Mouse (Mus musculus) lung, adult 18-20 months (tissue): Measurements from ENCODE around the gene Ruvbl2.

Experiments used
- DNase-seq, 2 experiments: peaks; one replicate each; pipeline ENCODE4 v3.0.0; 2022; ENCODE audit warnings: mixed read lengths in 2 of 2

Ruvbl2 gene

DNA sequence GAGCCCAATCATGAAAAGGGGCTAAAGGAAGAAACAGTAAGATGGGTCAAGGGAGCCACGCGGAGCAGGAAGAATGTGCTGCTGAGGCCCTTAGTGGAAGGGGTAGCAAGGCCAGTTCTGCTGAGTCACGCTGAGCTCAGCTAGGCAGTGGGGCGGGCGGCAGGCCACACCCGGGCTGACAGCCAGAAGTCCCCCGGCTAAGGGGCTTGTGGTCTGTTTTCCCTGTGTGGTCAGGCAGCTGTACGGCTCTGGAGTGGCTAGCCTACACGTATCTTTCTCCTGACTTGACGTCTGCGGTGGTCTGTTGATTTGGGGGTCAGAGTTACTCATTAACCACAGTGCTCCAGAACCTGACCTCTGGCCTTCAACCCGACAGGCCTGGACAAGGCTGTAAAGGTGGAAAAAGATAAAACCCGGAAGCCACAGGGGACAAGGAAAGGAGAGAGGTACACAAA is 23.0 kb upstream of the Ruvbl2 start:
- peak; percentile 82 to 85 for DNase-seq

DNA sequence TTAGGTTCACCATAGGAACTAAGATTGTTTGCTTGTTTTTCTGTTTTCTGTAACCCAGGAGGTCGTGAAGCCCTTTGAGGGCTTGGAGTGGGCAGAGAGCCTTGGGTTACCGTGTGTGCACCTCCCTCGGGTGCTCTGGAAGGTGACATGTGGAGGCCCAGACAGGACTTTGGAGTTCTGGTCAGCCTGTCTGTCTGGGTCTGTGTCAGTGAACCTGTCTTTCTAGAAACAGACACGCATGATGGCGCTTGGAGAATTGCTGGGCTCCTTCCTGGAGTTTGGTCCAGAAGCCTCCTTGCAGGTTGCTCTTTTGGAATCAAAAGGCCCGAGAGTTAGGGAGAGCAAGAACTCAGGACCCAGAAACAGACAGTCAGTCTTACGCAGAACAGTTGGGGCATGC is 22.5 kb upstream of the Ruvbl2 start:
- DNase-seq = no peak

- peak; percentile 99 for DNase-seq
Measured at GRCm38 (mm10) chr7:45459564-45460140, 21.8 kb upstream of the Ruvbl2 start, which contains the start of gene Ftl1. Gene Ftl1, minus strand, starts transcription at chr7:45459884.

DNA sequence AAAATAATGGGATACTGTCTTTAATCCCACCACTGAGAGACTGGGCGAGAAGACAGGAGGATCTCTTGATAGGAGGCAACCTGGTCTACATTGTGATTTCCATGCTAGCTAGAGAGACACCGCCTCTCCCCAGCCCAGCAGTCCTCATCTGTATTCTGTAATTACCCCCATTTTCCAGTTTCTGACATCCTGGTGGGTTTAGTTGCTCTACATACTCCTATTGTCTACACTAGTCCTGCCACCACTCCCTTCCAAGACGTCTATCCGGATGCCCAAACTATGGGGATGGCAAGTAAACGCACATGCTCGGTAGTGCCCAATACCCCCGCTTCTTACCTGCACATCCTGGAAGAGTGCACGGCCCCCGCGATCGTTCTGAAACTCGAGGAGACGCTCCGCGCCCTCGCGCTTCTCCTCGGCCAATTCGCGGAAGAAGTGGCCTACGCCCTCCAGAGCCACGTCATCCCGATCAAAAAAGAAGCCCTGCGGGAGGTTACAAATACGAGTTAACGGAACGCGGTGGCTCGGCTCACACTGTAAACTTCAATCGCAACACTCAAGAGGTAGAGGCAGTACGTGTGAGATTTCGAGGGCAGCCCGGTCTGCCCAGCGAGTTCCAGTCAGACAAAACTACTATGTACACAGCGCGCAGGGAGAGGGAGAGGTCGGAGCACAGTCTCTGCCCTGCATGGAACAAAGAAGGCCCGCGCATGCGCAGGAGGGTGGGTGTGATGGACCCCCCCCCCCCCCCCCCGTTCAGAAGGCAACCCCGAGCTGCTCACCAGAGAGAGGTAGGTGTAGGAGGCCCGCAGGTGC is 21.1 kb upstream of the Ruvbl2 start:
- peak; percentile 75 to 82 for DNase-seq

- DNase-seq = peak; percentile 36 to 40
Measured at GRCm38 (mm10) chr7:45457204-45458060, 19.5 kb upstream of the Ruvbl2 start.

- DNase-seq = no peak
Measured at GRCm38 (mm10) chr7:45456721-45457203, 18.9 kb upstream of the Ruvbl2 start.

DNA sequence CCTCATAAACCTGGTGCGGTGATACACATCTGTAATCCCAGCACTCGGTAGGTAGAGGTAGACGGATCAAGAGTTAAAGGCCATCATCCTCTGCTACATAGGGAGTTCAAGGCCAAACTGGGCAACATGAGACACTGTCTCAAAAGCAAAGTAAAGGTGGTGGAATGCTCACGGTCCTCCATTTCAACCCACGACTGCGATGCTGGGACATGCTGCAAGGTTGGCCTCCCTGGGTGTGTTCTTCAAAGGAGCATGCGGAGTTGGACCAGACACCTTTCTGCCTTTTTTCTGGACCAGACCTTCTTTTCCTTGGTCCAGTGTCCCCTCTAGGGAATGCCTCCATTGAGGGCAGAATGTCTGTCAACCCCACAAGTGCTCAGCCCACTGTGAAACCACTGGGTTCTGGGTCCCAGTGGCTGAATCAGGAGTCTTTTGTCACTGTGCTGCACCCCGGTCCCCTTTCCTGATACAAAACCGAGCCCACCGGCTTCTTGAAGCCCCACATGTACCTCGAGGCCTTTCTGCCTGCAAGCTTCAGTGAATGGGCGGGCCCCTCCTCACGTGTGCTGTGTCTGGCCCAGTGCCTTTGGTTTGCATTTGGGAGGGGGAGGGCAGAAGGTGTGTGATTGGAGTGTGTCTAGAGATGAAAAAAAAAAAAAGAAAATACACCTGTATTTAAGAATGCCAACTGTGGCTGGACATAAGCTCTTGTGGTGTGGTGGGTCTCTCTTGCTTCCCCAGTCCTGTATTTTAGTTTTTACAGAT is 18.2 kb upstream of the Ruvbl2 start:
- peak in 1 of 2 experiments; percentile 41 for DNase-seq

- no peak for DNase-seq
Measured at GRCm38 (mm10) chr7:45454971-45455370, 17.1 kb upstream of the Ruvbl2 start.

DNA sequence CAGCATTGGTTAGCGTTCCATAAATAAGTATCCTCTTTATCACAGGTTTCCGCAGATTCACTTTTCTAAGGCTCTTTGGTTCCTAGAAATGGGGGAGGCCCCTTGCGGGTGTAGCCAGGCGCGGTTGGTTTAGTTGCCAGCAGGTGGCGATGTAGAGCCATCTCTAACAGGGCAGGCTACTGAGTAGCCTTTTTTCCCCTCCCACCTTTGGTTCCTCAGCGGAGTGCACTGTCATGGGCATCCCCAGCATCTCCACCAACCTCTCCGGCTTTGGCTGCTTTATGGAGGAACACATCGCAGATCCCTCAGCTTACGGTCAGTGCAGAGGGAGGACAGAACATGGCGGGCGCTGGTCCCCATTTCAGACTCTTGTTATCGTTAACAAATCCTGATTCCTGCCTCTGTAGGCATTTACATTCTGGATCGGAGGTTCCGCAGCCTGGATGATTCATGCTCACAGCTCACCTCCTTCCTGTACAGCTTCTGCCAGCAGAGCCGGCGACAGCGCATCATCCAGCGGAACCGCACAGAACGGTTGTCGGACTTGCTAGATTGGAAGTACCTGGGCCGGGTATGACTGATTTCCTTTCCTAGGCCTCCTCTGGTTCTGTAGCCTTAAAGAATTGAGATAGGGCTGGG is 13.6 kb upstream of the Ruvbl2 start:
- DNase-seq = peak; percentile 75 to 83

DNA sequence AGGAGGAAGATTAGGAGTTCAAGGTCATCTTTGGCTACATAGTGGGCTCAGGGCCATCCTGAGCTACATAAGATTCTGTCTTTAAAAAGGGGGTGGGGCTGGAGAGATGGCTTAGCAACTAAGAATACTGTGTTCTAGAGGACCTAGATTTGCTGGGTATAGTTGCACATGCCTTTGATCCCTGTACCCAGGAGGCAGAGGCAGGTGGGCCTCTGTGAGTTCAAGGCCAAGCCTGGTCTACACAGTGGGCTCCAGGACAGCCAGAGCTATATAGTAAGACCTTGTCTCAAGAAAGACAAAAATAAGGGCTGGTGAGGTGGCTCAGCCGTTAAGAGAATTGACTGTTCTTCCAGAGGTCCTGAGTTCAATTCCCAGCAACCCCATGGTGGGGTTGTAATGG is 12.1 kb upstream of the Ruvbl2 start:
- DNase-seq = no peak

- DNase-seq = peak in 1 of 2 experiments; percentile 36
Measured at GRCm38 (mm10) chr7:45447325-45447990, 9.6 kb upstream of the Ruvbl2 start.

GRCm38 (mm10) chr7:45446589-45446988 is 8.7 kb upstream of the Ruvbl2 start:
- no peak for DNase-seq

DNA sequence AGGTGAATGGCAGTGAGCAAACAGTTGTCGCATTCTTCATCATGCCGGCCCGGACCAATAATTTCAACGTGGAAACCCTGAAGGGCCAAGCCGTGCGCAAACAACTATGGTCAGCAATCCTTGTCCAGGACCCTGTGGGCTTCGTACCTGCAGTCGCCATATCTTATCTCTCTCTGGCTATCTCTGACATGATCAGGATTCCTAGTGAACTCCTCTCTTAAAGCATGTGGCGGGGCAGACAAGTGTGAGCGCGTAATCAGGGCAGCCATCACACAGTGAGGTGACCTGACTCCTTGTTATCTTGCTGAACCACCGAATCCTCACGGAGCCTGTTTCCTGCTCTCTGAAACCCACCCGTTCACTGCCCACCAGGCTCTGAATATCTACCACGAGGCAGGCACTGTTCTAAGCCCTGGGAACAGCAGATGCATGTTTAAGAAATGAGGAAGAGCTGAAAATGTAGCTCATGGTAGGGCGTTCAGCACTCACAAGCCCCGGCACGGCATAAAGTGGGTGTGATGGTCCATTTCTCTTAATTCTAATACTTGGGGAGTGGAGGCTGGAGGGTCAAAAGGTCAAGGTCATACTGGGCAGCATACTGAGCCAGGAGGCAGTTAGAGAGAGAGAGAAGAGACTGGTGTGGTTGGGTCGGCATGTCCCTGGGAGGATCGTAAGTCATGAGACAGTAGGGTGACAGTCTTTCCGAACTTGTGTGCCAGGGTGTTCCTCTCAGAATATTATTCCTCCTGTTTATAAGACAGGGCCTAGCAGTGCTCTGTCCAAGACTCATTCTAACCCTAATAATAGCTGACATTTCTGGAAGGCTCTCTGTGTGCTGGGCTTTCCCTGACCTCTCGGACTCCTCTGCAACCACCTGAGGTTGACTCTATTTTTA is 5.9 kb upstream of the Ruvbl2 start:
- DNase-seq = no peak

DNA sequence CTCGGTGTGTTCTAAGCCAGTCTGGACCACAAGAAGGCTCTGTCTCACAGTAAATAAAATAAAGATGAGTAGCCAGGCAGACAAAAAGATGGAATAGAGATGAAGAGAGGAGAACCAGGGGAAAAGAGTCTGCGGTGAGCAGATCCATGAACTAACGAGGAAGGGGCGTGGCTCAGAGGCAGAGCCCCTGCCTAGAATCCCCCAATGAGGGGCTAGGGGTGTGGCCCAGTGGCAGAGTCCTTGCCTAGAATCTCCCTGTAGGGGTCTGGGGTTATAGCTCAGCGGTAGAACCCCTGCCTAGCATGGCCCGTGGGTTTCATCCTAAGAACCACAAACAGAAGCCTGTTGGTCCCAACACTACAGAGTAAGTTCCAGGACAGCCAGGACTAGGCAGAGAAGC is 850 bp downstream of the Ruvbl2 start:
- DNase-seq = no peak

DNA sequence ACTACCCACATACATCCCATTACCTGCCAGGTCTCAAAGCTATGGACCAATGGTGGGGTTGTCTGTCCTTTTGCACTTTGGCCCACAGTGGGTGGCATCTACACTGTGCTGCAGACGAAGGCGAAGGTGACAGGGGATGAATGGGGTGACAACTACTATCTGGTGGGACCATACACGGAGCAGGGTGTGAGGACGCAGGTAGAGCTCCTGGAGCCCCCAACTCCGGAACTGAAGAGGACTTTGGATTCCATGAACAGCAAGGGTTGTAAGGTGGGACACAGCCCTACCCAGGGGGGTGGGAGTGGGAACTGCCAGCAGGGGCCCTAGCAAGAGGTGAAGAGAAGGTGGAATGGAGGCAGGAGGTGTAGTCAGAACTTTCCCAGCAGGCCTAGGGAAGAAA is 1.5 kb downstream of the Ruvbl2 start:
- DNase-seq = no peak

GRCm38 (mm10) chr7:45435038-45435437 is 2.9 kb downstream of the Ruvbl2 start:
- peak in 1 of 2 experiments; percentile 61 for DNase-seq

GRCm38 (mm10) chr7:45434203-45435015 is 3.5 kb downstream of the Ruvbl2 start, which contains the start of gene Gys1:
Gene Gys1, plus strand, starts transcription at chr7:45434844.
- DNase-seq = peak; percentile 100

- DNase-seq = no peak
Measured at GRCm38 (mm10) chr7:45433835-45434202, 4.1 kb downstream of the Ruvbl2 start.

DNA sequence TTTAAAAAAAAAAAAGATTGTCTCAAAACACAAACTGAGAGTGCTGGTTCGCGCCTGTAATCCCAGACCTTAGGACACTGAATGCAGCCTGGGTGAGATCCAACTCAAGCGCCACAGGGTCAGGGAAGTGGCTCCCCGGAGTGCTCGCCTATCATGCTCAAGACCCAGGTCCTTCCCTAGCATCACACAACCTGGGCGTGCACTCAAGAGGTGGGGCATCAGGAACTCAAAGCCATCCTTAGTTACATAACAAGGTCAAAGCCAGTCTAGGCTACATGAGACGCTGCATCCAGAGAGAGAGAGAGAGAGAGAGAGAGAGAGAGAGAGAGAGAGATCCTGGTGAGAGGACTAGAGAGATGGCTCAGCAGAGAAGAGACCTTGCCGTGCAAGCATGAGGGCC is 11.3 kb downstream of the Ruvbl2 start:
- DNase-seq = no peak
